Mouse (Mus musculus) fibroblast of lung, adult 2 months (primary cell): Measurements from ENCODE around the gene H2-D1.
"Not testable (repeated sequence)": the region's sequence is repeated elsewhere in the genome, so short reads cannot be mapped to it uniquely, and the experiment has no call there.

Experiments
- DNase-seq: peaks from one replicate; pipeline ENCODE4 v3.0.0-alpha.2; 2011; ENCODE audit warnings: low read depth

The H2-D1 gene

GRCm38 (mm10) chr17:35303756-35304350 lies 41.3 kb downstream of the H2-D1 start:
- no peak for DNase-seq

DNA sequence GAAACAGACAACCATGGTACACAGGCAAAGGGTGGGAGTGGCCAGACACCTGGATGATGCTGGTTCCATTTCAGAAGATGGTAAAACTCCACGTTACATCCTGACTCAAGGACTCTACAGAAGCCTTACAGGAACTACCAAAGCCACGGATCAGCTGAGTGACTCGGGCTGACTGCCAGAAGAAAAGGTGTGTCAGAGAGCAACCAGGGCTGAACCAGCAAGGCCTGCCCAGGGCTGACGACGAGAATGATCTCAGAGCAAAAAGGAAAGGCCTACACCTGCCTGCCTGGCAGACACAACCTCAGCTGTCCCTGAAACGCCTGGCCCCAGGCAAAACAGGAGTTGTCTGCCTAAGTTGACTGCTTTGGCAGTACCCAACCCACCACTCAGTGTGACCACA lies 41.9 kb downstream of the H2-D1 start:
- no peak for DNase-seq

DNA sequence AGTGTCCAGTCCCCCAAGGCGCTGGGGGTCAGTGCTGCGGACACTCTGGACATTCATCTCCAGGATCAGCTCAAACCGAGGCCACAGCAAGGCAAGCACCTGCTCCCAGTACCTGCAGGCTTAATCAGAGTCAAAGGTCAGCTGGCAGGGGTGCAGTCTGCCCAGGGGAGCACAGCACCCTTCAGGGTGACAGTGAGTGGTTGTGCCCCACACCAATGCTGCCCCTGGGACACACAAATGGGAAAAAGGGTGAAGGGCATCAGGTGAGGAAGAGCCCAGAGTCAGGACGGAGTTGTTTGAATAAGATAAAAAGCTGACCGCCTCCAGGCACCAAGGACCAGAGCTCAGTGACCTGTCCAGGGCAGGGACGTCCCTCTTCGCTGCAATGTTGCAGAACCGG lies 42.4 kb downstream of the H2-D1 start:
- not testable (repeated sequence) for DNase-seq
